Mouse (Mus musculus) midbrain, embryonic 15.5 days (tissue): ENCODE measurements at regions not wholly inside any gene's neighbourhood (a gene's known extent, or its start where the extent isn't known, plus 50 kb on each side); places are given as distances from the start of the nearest gene placed in this dataset.

Source experiments
- ATAC-seq: fragments of 200-750 bp; cut with Nextera tagmentation; replicated peaks from 2 replicates; pipeline ENCODE4 v1.8.0; 2017; ENCODE audit warnings: moderate TSS enrichment
- H3K27ac ChIP-seq: fragments of 300-500 bp; sonication (generic); 2 replicates; pipeline ENCODE4 v1.5.1; 2015; ENCODE audit warnings: mild to moderate bottlenecking, inconsistent platforms
- H3K27me3 ChIP-seq: fragments of 300-500 bp; sonication (generic); replicated peaks from 2 replicates; pipeline ENCODE4 v1.6.1; 2015; ENCODE audit warnings: inconsistent platforms
- H3K36me3 ChIP-seq: fragments of 300-500 bp; sonication (generic); replicated peaks from 2 replicates; pipeline ENCODE4 v1.6.1; 2015; ENCODE audit warnings: inconsistent platforms
- H3K4me1 ChIP-seq: fragments of 300-500 bp; sonication (generic); 2 replicates; pipeline ENCODE4 v1.6.1; 2015; ENCODE audit warnings: inconsistent platforms
- H3K4me2 ChIP-seq: fragments of 300-500 bp; sonication (generic); 2 replicates; pipeline ENCODE4 v1.6.1; 2015; ENCODE audit warnings: inconsistent platforms, mild to moderate bottlenecking, moderate library complexity
- H3K4me3 ChIP-seq: fragments of 300-500 bp; sonication (generic); 2 replicates; pipeline ENCODE4 v1.5.1; 2015; ENCODE audit warnings: mild to moderate bottlenecking, inconsistent platforms
- H3K9ac ChIP-seq: fragments of 300-500 bp; sonication (generic); 2 replicates; pipeline ENCODE4 v1.6.1; 2015; ENCODE audit warnings: mild to moderate bottlenecking, inconsistent platforms
- H3K9me3 ChIP-seq: fragments of 300-500 bp; sonication (generic); 2 replicates; pipeline ENCODE4 v1.6.1; 2016; ENCODE audit warnings: inconsistent platforms
- WGBS: fragments of 180-500 bp; shearing (Covaris S2); methylation state at CpG from one replicate; pipeline ENCODE4 v1.1.7; 2015; ENCODE audit warnings: mixed read lengths; 5-methylcytosine and 5-hydroxymethylcytosine counted together

DNA sequence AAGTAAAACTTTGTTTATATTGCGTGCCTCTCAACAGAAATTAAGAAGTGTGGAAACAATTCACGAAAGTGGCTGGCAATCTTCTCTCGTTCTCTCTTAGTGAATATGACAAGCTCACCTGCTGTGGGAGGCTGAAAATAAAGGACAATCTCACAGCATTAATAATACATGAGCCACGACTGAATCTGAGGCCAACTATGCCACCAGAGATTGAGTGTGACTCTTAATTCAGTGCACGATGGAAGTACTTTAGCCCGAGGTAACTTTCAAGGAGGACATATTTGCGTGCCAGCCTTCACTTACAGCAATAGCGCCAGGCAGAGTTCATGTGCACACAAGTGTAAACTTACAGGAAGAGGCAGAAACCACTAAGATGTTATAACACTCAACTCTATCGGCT lies 760.6 kb upstream of the Epha5 start:
- peak overlapping the region; percentile 20; the same call in 1 of the 2 replicates for H3K4me2 ChIP-seq
- 36% methylated on average over 9 of the region's 9 CpGs for WGBS
- no peaks in the 10 kb centered on the region for H3K27me3 ChIP-seq
- peak; percentile 73; the same call in 1 of the 2 replicates for ATAC-seq
- no peak overlapping the region for H3K9ac ChIP-seq
- H3K36me3 ChIP-seq = no peaks in the 10 kb centered on the region
- H3K4me3 ChIP-seq = no peak overlapping the region
- H3K27ac ChIP-seq = no peak overlapping the region
- H3K4me1 ChIP-seq = no peaks in the 10 kb centered on the region
- H3K9me3 ChIP-seq = no peaks in the 10 kb centered on the region

GRCm38 (mm10) chr5:85173899-85174298 lies 756.7 kb upstream of the Epha5 start:
- no peak overlapping the region for H3K4me2 ChIP-seq
- no peak overlapping the region for H3K4me3 ChIP-seq
- H3K9ac ChIP-seq = no peak overlapping the region
- no peak overlapping the region for H3K27ac ChIP-seq
- no peak for ATAC-seq
- H3K27me3 ChIP-seq = no peaks in the 10 kb centered on the region
- H3K9me3 ChIP-seq = no peaks in the 10 kb centered on the region
- no peaks in the 10 kb centered on the region for H3K4me1 ChIP-seq
- no peaks in the 10 kb centered on the region for H3K36me3 ChIP-seq
- WGBS = 91% methylated on average over 1 of the region's 1 CpGs

- Histone ChIP-seq H3K27ac (no peak overlapping the region), H3K9me3 (no peaks in the 10 kb centered on the region), H3K9ac (no peak overlapping the region), H3K4me3 (no peak overlapping the region), H3K4me2 (no peak overlapping the region), H3K27me3 (no peaks in the 10 kb centered on the region), H3K36me3 (no peaks in the 10 kb centered on the region), H3K4me1 (no peaks in the 10 kb centered on the region)
- 76% methylated on average over 1 of the region's 1 CpGs for WGBS
- ATAC-seq = no peak
These were observed 738.7 kb upstream of the Epha5 start for GRCm38 (mm10) chr5:85155858-85156257.

DNA sequence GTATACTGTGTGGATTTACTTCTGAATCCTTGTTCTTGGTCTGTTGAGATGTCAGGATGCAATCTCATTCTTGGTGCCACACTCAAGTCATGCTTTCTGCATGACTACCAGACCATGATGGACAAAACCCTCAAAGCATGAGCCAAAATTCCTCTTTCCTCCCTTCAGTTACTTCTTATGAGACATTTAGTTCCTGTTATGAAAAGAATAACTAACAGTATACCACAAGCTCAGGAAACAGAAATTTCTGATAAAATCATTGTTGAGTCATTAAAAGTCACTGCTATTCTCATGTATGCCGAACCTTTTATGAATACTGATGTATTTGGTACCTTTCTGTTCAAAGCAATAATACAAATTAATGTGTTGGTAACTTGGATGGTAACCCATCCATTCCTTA lies 738.0 kb upstream of the Epha5 start:
- no peak overlapping the region for H3K27ac ChIP-seq
- H3K9ac ChIP-seq = no peak overlapping the region
- H3K4me2 ChIP-seq = no peak overlapping the region
- H3K4me1 ChIP-seq = no peaks in the 10 kb centered on the region
- no peak for ATAC-seq
- no peaks in the 10 kb centered on the region for H3K9me3 ChIP-seq
- H3K27me3 ChIP-seq = no peaks in the 10 kb centered on the region
- H3K36me3 ChIP-seq = no peaks in the 10 kb centered on the region
- WGBS = 84% methylated on average over 1 of the region's 1 CpGs
- H3K4me3 ChIP-seq = no peak overlapping the region
